Mouse (Mus musculus) liver, embryonic 14.5 days (tissue): Measurements from ENCODE around the gene Maats1. TPM values are rescaled to one million over a fixed set of nuclear protein-coding genes. Genes with fewer than 3 reads are reported as not detected.

Experiments used
- ATAC-seq: fragments of 200-750 bp; cut with Nextera tagmentation; 2 replicates; pipeline ENCODE4 v1.8.0; 2017; ENCODE audit warnings: moderate number of reproducible peaks, mild to moderate bottlenecking, moderate library complexity; ENCODE audit not compliant: insufficient read depth
- DNase-seq, 3 experiments: peaks; one replicate each; pipeline ENCODE4 v3.0.0-alpha.2; 2012 to 2013; ENCODE audit warnings: low read depth in 3 of 3, low spot score in 3 of 3
- H3K27ac ChIP-seq: fragments of 300-500 bp; sonication (generic); 2 replicates; pipeline ENCODE4 v1.5.1; 2014; ENCODE audit warnings: moderate library complexity, mild to moderate bottlenecking, control low read depth, inconsistent platforms
- H3K27me3 ChIP-seq: fragments of 300-500 bp; sonication (generic); 2 replicates; pipeline ENCODE4 v1.6.1; 2014; ENCODE audit warnings: mild to moderate bottlenecking, low read length, moderate library complexity; ENCODE audit not compliant: control insufficient read depth, insufficient read depth
- H3K36me3 ChIP-seq: fragments of 300-500 bp; sonication (generic); replicated peaks from 2 replicates; pipeline ENCODE4 v1.6.1; 2014; ENCODE audit warnings: low read depth; ENCODE audit not compliant: control insufficient read depth, insufficient read depth
- H3K4me1 ChIP-seq, 2 experiments: fragments of 200-500 bp in 1 of 2; fragments of 300-500 bp in 1 of 2; sonication (generic) in 1 of 2; replicated peaks; 2 replicates each; pipeline ENCODE4 v1.6.1; 2012 to 2014; ENCODE audit warnings: antibody characterized with exemption in 1 of 2, inconsistent platforms in 1 of 2, low read length in 1 of 2; ENCODE audit not compliant: control insufficient read depth in 2 of 2, insufficient read depth in 2 of 2
- H3K4me2 ChIP-seq: fragments of 300-500 bp; sonication (generic); 2 replicates; pipeline ENCODE4 v1.6.1; 2014; ENCODE audit warnings: low read depth, mild to moderate bottlenecking, control low read depth, moderate library complexity
- H3K4me3 ChIP-seq, 2 experiments: fragments of 200-500 bp in 1 of 2; fragments of 300-500 bp in 1 of 2; sonication (generic) in 1 of 2; 2 replicates each; pipeline ENCODE4 v1.5.1; 2012 to 2014; ENCODE audit warnings: low read depth in 2 of 2, low read length in 2 of 2, mild to moderate bottlenecking in 2 of 2, control low read depth in 1 of 2, inconsistent platforms in 1 of 2, moderate library complexity in 1 of 2; ENCODE audit not compliant: insufficient read depth in 1 of 2
- H3K9ac ChIP-seq: fragments of 300-500 bp; sonication (generic); replicated peaks from 2 replicates; pipeline ENCODE4 v1.6.1; 2014; ENCODE audit warnings: mild to moderate bottlenecking, control low read depth, moderate library complexity
- H3K9me3 ChIP-seq: fragments of 300-500 bp; sonication (generic); 2 replicates; pipeline ENCODE4 v1.6.1; 2016; ENCODE audit warnings: low read length, mixed read lengths; ENCODE audit not compliant: control insufficient read depth
- CTCF ChIP-seq: IDR thresholded peaks from 2 replicates; pipeline ENCODE4 v1.5.1; 2016; ENCODE audit warnings: antibody characterized with exemption, low read depth, control low read depth
- EP300 ChIP-seq: IDR thresholded peaks from 2 replicates; pipeline ENCODE4 v1.6.1; 2016; ENCODE audit warnings: antibody characterized with exemption, low read depth
- WGBS: fragments of 180-500 bp; shearing (Covaris S2); extraction: QIAGEN DNeasy Blood & Tissue Kit; methylation state at CpG from one replicate; pipeline ENCODE4 v1.1.7; 2014; ENCODE audit not compliant: insufficient replicate concordance; 5-methylcytosine and 5-hydroxymethylcytosine counted together
- polyA plus RNA-seq, 2 experiments: library from polyadenylated mRNA; depleted of rRNA in 1 of 2; stranded (reverse) in 1 of 2; unstranded in 1 of 2; fragments of >200 nt; fragmentation: Nextera tagmentation in 1 of 2; extraction: Ambion mirVana in 1 of 2; gene quantifications; 2 replicates each; pipeline versions ENCODE4 v1.2.1 to v1.2.3; 2012 to 2014

The Maats1 gene
- polyA plus RNA-seq, 2 experiments: 0.01 TPM; not detected in 1

- DNase-seq: no peak
- Histone ChIP-seq H3K27ac (no peak overlapping the region; the same call in 1 of the 2 replicates), H3K36me3 (peaks cover 40% of the 10 kb centered on the region), H3K9me3 (no peaks in the 10 kb centered on the region), H3K4me2 (peak overlapping the region; percentile 57), H3K4me1 (peaks cover 26 to 34% of the 10 kb centered on the region in 2 experiments), H3K4me3 (no peak overlapping the region), H3K27me3 (no peaks in the 10 kb centered on the region), H3K9ac (peak overlapping the region; percentile 1; the same call in 1 of the 2 replicates)
- ATAC-seq: no peak
- TF ChIP-seq EP300: no peak
- no peak for TF ChIP-seq CTCF
- WGBS: 62% methylated on average over 6 of the region's 6 CpGs
Measured at GRCm38 (mm10) chr16:38350939-38351338, 9.0 kb upstream of the Maats1 start.

GRCm38 (mm10) chr16:38350361-38350855 is 8.5 kb upstream of the Maats1 start:
- H3K9me3 ChIP-seq: no peaks in the 10 kb centered on the region
- H3K27me3 ChIP-seq: no peaks in the 10 kb centered on the region
- peaks cover 40% of the 10 kb centered on the region for H3K36me3 ChIP-seq
- ATAC-seq (peak; percentile 55), DNase-seq (peak in 1 of 3 experiments; percentile 58)
- peaks cover 26 to 34% of the 10 kb centered on the region in 2 experiments for H3K4me1 ChIP-seq
- H3K4me3 ChIP-seq: peak overlapping the region in 1 of 2 experiments; percentile 27; a peak in 2 of 4 replicates
- peak overlapping the region; percentile 49 for H3K27ac ChIP-seq
- peak overlapping the region; percentile 40; the same call in 1 of the 2 replicates for H3K9ac ChIP-seq
- TF ChIP-seq CTCF (no peak), EP300 (peak; percentile 84)
- H3K4me2 ChIP-seq: peak overlapping the region; percentile 57
- WGBS: 23% methylated on average over 7 of the region's 7 CpGs

DNA sequence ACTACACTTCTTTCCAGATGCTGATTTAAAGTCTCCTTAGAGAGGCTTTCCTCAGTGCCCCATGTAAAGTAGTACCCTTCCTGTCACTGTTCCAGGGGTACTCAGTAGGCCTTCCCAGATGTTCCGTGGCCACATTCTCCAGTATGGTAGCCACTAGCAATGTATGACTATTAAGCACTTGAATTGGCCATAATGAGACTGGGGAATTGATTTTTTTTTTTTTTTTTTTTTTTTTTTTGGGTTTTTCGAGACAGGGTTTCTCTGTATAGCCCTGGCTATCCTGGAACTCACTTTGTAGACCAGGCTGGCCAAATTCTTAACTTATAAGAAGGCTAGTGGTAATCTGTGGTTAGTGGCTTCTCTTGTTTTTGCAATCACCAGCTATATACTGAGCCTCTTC is 7.9 kb upstream of the Maats1 start:
- 0 out of 4 replicates have a peak overlapping the region, but pooled peaks of 1 of the 2 experiments have one; percentile 27 for H3K4me3 ChIP-seq
- WGBS: 66% methylated on average over 2 of the region's 2 CpGs
- H3K9me3 ChIP-seq: no peaks in the 10 kb centered on the region
- H3K4me2 ChIP-seq: peak overlapping the region; percentile 57
- H3K27me3 ChIP-seq: no peaks in the 10 kb centered on the region
- ATAC-seq (no peak), DNase-seq (no peak)
- peak overlapping the region; percentile 40; the same call in 1 of the 2 replicates for H3K9ac ChIP-seq
- TF ChIP-seq CTCF (no peak), EP300 (no peak)
- H3K27ac ChIP-seq: peak overlapping the region; percentile 49
- peaks cover 26 to 36% of the 10 kb centered on the region in 2 experiments for H3K4me1 ChIP-seq
- H3K36me3 ChIP-seq: peaks cover 40% of the 10 kb centered on the region

GRCm38 (mm10) chr16:38348217-38348761 is 6.3 kb upstream of the Maats1 start:
- DNase-seq (no peak), ATAC-seq (no peak)
- Histone ChIP-seq H3K27me3 (no peaks in the 10 kb centered on the region), H3K36me3 (peaks cover 37% of the 10 kb centered on the region), H3K9me3 (no peaks in the 10 kb centered on the region), H3K4me3 (peak overlapping the region; percentile 95 to 99), H3K9ac (peak overlapping the region; percentile 59), H3K4me2 (peak overlapping the region; percentile 79), H3K4me1 (peaks cover 26 to 34% of the 10 kb centered on the region in 2 experiments), H3K27ac (peak overlapping the region; percentile 62)
- WGBS: 40% methylated on average over 9 of the region's 9 CpGs
- TF ChIP-seq CTCF (no peak), EP300 (no peak)

GRCm38 (mm10) chr16:38347588-38347987 is 5.6 kb upstream of the Maats1 start:
- peak overlapping the region; percentile 95 to 99 for H3K4me3 ChIP-seq
- H3K4me2 ChIP-seq: peak overlapping the region; percentile 79
- peak overlapping the region; percentile 94 for H3K27ac ChIP-seq
- H3K27me3 ChIP-seq: no peaks in the 10 kb centered on the region
- ATAC-seq (no peak), DNase-seq (no peak)
- WGBS: 22% methylated on average over 6 of the region's 6 CpGs
- no peaks in the 10 kb centered on the region for H3K9me3 ChIP-seq
- peaks cover 26 to 34% of the 10 kb centered on the region in 2 experiments for H3K4me1 ChIP-seq
- H3K36me3 ChIP-seq: peaks cover 33% of the 10 kb centered on the region
- no peak for TF ChIP-seq CTCF
- no peak for TF ChIP-seq EP300
- peak overlapping the region; percentile 95 for H3K9ac ChIP-seq
